Mouse (Mus musculus) liver, adult 2 months (tissue): ENCODE measurements at regions not wholly inside any gene's neighbourhood (a gene's known extent, or its start where the extent isn't known, plus 50 kb on each side); places are given as distances from the start of the nearest gene placed in this dataset.

Experiments
- CTCF ChIP-seq: fragments of 200-500 bp; IDR thresholded peaks from 2 replicates; pipeline ENCODE4 v1.5.1; 2011; ENCODE audit warnings: low read depth, low read length, control low read depth
- POLR2A ChIP-seq: fragments of 200-500 bp; IDR thresholded peaks from 2 replicates; pipeline ENCODE4 v1.6.1; 2011; ENCODE audit warnings: low read length, control low read depth; ENCODE audit not compliant: insufficient read depth; ENCODE audit errors: extremely low read depth

DNA sequence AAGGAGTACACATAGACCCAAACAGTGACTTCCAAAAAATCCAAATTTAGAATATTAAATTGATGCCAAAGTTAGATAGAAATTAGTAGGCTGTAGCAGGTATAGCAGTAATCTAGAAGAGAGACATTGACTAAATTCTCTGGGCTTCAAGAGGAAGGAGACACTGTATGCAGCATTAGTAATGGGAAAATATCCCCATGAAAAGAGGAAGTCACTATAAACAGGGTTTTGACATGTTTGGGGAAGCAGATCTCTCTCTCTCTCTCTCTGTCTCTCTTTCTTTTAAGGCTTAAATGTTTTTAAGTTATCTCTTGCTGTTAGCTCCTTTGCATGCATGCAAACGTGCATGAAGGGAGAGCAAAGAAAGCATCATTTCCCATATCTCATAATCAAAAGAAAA, 357.9 kb upstream of the Prickle1 start:
- TF ChIP-seq POLR2A (no peak), CTCF (no peak)
